ENCODE assay signal across 7 mouse cellular contexts in genomic region chr14:121108439-121109115, GRCm38 (mm10).
DNase-seq lines count a peak whose midpoint lies in the region; ATAC-seq and TF ChIP-seq lines count a peak whose summit lies in the region.

No protein-coding gene starts in this region.

- H3K27ac ChIP-seq in embryonic facial prominence, embryonic 13.5 days = peak overlapping the region; percentile 89
- H3K27ac ChIP-seq in intestine, embryonic 14.5 days (ENCODE audit: low read depth) = peak overlapping the region; percentile 69
- H3K27ac ChIP-seq in liver, postnatal 0 days (ENCODE audit: low read depth) = 0 out of 2 replicates have a peak overlapping the region, but pooled peaks have one; percentile 24

- peak; percentile 54 for DNase-seq in brain, embryonic 14.5 days (ENCODE audit: low read depth)
- no peak for DNase-seq in intestine, embryonic 14.5 days (ENCODE audit: low spot score)
- no peak for DNase-seq in liver, postnatal 0 days
- peak; percentile 59 for DNase-seq in yolk sac, embryonic 10.5 days (ENCODE audit: low spot score)
- no peak for DNase-seq in left cerebral cortex, adult 11 months (ENCODE audit: low spot score)
- no peak for DNase-seq in left cerebral cortex, adult 8-10 months (ENCODE audit: low spot score in 2 of 2)

- no peak for TF ChIP-seq EP300 in liver, postnatal 0 days (IDR thresholded peaks at IDR 0.05; ENCODE audit: low read depth)

- H3K9ac ChIP-seq in embryonic facial prominence, embryonic 13.5 days = no peak overlapping the region; the same call in 1 of the 2 replicates
- no peak overlapping the region for H3K9ac ChIP-seq in intestine, embryonic 14.5 days (ENCODE audit: low read length)
- no peak overlapping the region for H3K9ac ChIP-seq in liver, postnatal 0 days (replicated peaks)

- peaks cover 84% of the 10 kb centered on the region for H3K4me1 ChIP-seq in embryonic facial prominence, embryonic 13.5 days
- peaks cover 44% of the 10 kb centered on the region for H3K4me1 ChIP-seq in intestine, embryonic 14.5 days (replicated peaks; ENCODE audit: control insufficient read depth, insufficient read depth, low read length)
- H3K4me1 ChIP-seq in liver, postnatal 0 days (ENCODE audit: insufficient read depth) = peaks cover 8% of the 10 kb centered on the region; the same call in 1 of the 2 replicates

- ATAC-seq in embryonic facial prominence, embryonic 13.5 days (ENCODE audit: insufficient number of reproducible peaks, insufficient read depth, low FRiP score, low TSS enrichment, low read depth) = no peak
- ATAC-seq in intestine, embryonic 14.5 days (replicated peaks; ENCODE audit: low FRiP score, low TSS enrichment, low read depth) = peak; percentile 62
- ATAC-seq in liver, postnatal 0 days = no peak

- H3K9me3 ChIP-seq in embryonic facial prominence, embryonic 13.5 days = no peaks in the 10 kb centered on the region
- no peaks in the 10 kb centered on the region for H3K9me3 ChIP-seq in intestine, embryonic 14.5 days (ENCODE audit: control insufficient read depth, low read length)
- no peaks in the 10 kb centered on the region for H3K9me3 ChIP-seq in liver, postnatal 0 days (ENCODE audit: low read length)

- H3K4me3 ChIP-seq in embryonic facial prominence, embryonic 13.5 days = no peak overlapping the region
- no peak overlapping the region for H3K4me3 ChIP-seq in intestine, embryonic 14.5 days (ENCODE audit: low read depth, low read length)
- no peak overlapping the region for H3K4me3 ChIP-seq in liver, postnatal 0 days (ENCODE audit: low read depth, low read length)

- no peak for TF ChIP-seq POLR2A in brain, embryonic 14.5 days (IDR thresholded peaks at IDR 0.05; ENCODE audit: borderline replicate concordance, extremely low read depth, insufficient read depth, insufficient read length, poor library complexity, severe bottlenecking)

- H3K27me3 ChIP-seq in embryonic facial prominence, embryonic 13.5 days = no peaks in the 10 kb centered on the region
- H3K27me3 ChIP-seq in intestine, embryonic 14.5 days (replicated peaks; ENCODE audit: control insufficient read depth, insufficient read depth, low read length) = no peaks in the 10 kb centered on the region
- H3K27me3 ChIP-seq in liver, postnatal 0 days (ENCODE audit: insufficient read depth, low read length) = no peaks in the 10 kb centered on the region

- TF ChIP-seq CTCF in brain, embryonic 14.5 days (IDR thresholded peaks at IDR 0.05; ENCODE audit: borderline replicate concordance, extremely low read depth, insufficient read depth, insufficient read length) = no peak
- TF ChIP-seq CTCF in liver, postnatal 0 days (IDR thresholded peaks at IDR 0.05; ENCODE audit: low read depth) = no peak

- peak overlapping the region; percentile 19; the same call in 1 of the 2 replicates for H3K4me2 ChIP-seq in embryonic facial prominence, embryonic 13.5 days
- H3K4me2 ChIP-seq in intestine, embryonic 14.5 days (ENCODE audit: low read length) = 0 out of 2 replicates have a peak overlapping the region, but pooled peaks have one; percentile 1
- H3K4me2 ChIP-seq in liver, postnatal 0 days (ENCODE audit: low read depth, low read length) = no peak overlapping the region

- WGBS in embryonic facial prominence, embryonic 13.5 days = 5% methylated on average over 8 of the region's 8 CpGs
- 9% methylated on average over 8 of the region's 8 CpGs for WGBS in intestine, embryonic 14.5 days
- 48% methylated on average over 8 of the region's 8 CpGs for WGBS in liver, postnatal 0 days (ENCODE audit: insufficient replicate concordance)

- no peaks in the 10 kb centered on the region; the same call in 1 of the 2 replicates for H3K36me3 ChIP-seq in embryonic facial prominence, embryonic 13.5 days
- no peaks in the 10 kb centered on the region for H3K36me3 ChIP-seq in intestine, embryonic 14.5 days (ENCODE audit: control insufficient read depth, insufficient read depth, low read length)
- 0 out of 2 replicates have a peak, but pooled peaks cover 3% of the 10 kb centered on the region for H3K36me3 ChIP-seq in liver, postnatal 0 days (replicated peaks; ENCODE audit: insufficient read depth, low read length)

Comparison
In these comparisons a context has a peak if more than half of its experiments do, and no peak if none do; other contexts are left out.
1. DNase-seq: peak in brain, embryonic 14.5 days (single experiment) and yolk sac, embryonic 10.5 days (single experiment); none in intestine, embryonic 14.5 days (single experiment), liver, postnatal 0 days (single experiment), left cerebral cortex, adult 11 months (single experiment) and left cerebral cortex, adult 8-10 months (0 of 2).
2. H3K27ac ChIP-seq: peak in every context shown above with its lines; median percentile 89 in embryonic facial prominence, embryonic 13.5 days; 69 in intestine, embryonic 14.5 days; 24 in liver, postnatal 0 days.